Mouse (Mus musculus) liver, postnatal 0 days (tissue): ENCODE measurements at regions not wholly inside any gene's neighbourhood (a gene's known extent, or its start where the extent isn't known, plus 50 kb on each side); places are given as distances from the start of the nearest gene placed in this dataset.
"Not testable (repeated sequence)": the region's sequence is repeated elsewhere in the genome, so short reads cannot be mapped to it uniquely, and the experiment has no call there.

ENCODE experiments used
- ATAC-seq: fragments of 200-750 bp; cut with Nextera tagmentation; 2 replicates; pipeline ENCODE4 v1.8.0; 2017; ENCODE audit warnings: mild to moderate bottlenecking, moderate library complexity
- DNase-seq: peaks from one replicate; pipeline ENCODE4 v3.0.0-alpha.2; 2016
- H3K27ac ChIP-seq: fragments of 300-500 bp; sonication (generic); 2 replicates; pipeline ENCODE4 v1.5.1; 2014; ENCODE audit warnings: antibody characterized with exemption, moderate library complexity, mild to moderate bottlenecking, low read depth
- H3K27me3 ChIP-seq: fragments of 300-500 bp; sonication (generic); 2 replicates; pipeline ENCODE4 v1.6.1; 2014; ENCODE audit warnings: low read length, control low read depth, mixed read lengths; ENCODE audit not compliant: insufficient read depth
- H3K36me3 ChIP-seq: fragments of 300-500 bp; sonication (generic); replicated peaks from 2 replicates; pipeline ENCODE4 v1.6.1; 2014; ENCODE audit warnings: mild to moderate bottlenecking, control low read depth, low read length, moderate library complexity, mixed read lengths; ENCODE audit not compliant: insufficient read depth
- H3K4me1 ChIP-seq: fragments of 300-500 bp; sonication (generic); 2 replicates; pipeline ENCODE4 v1.6.1; 2014; ENCODE audit warnings: antibody characterized with exemption, mild to moderate bottlenecking, control low read depth; ENCODE audit not compliant: insufficient read depth
- H3K4me2 ChIP-seq: fragments of 300-500 bp; sonication (generic); 2 replicates; pipeline ENCODE4 v1.6.1; 2014; ENCODE audit warnings: low read depth, mild to moderate bottlenecking, low read length, moderate library complexity, mixed read lengths
- H3K4me3 ChIP-seq: fragments of 300-500 bp; sonication (generic); 2 replicates; pipeline ENCODE4 v1.5.1; 2014; ENCODE audit warnings: low read depth, low read length
- H3K9ac ChIP-seq: fragments of 300-500 bp; sonication (generic); replicated peaks from 2 replicates; pipeline ENCODE4 v1.6.1; 2014; ENCODE audit warnings: mild to moderate bottlenecking, moderate library complexity
- H3K9me3 ChIP-seq: fragments of 300-500 bp; sonication (generic); 2 replicates; pipeline ENCODE4 v1.6.1; 2016; ENCODE audit warnings: mild to moderate bottlenecking, control low read depth, low read length, mixed read lengths
- CTCF ChIP-seq: sonication (generic); IDR thresholded peaks from 2 replicates; pipeline ENCODE4 v1.5.1; 2016; ENCODE audit warnings: antibody characterized with exemption, low read depth
- EP300 ChIP-seq: IDR thresholded peaks from 2 replicates; pipeline ENCODE4 v1.6.1; 2016; ENCODE audit warnings: antibody characterized with exemption, low read depth, mild to moderate bottlenecking
- WGBS: fragments of 180-500 bp; shearing (Covaris S2); extraction: QIAGEN DNeasy Blood & Tissue Kit; methylation state at CpG from one replicate; pipeline ENCODE4 v1.1.7; 2014; ENCODE audit not compliant: insufficient replicate concordance; 5-methylcytosine and 5-hydroxymethylcytosine counted together

DNA sequence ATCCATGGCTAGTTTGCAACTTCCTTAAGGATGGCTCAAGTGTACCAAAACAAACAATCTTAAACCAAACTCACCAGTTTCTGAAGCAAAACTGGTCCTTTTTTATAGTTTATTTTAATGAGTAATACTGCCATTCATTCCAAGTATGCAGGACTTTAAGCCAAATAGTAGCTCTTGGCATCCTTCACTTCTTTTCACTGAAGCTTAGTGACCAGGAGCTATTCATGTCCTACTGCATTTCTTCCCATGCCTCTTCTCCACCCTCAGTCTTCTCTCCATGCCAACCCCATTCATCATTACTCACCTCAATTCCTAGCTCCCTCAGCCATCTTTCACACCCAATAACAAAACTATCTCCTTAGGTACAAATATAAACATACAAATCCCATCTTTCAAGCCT lies 144.6 kb upstream of the Nhs start:
- Histone ChIP-seq H3K4me2 (no peak overlapping the region), H3K9ac (no peak overlapping the region), H3K4me3 (no peak overlapping the region), H3K27ac (no peak overlapping the region), H3K27me3 (no peaks in the 10 kb centered on the region), H3K9me3 (no peaks in the 10 kb centered on the region), H3K36me3 (no peaks in the 10 kb centered on the region), H3K4me1 (no peaks in the 10 kb centered on the region)
- no peak for DNase-seq
- ATAC-seq, result no peak
- no peak for TF ChIP-seq CTCF
- no peak for TF ChIP-seq EP300

GRCm38 (mm10) chrX:162302788-162303187 lies 143.3 kb upstream of the Nhs start:
- Histone ChIP-seq H3K27me3 (no peaks in the 10 kb centered on the region), H3K27ac (no peak overlapping the region), H3K4me2 (no peak overlapping the region), H3K36me3 (no peaks in the 10 kb centered on the region), H3K4me3 (no peak overlapping the region), H3K9ac (no peak overlapping the region), H3K9me3 (no peaks in the 10 kb centered on the region), H3K4me1 (no peaks in the 10 kb centered on the region)
- TF ChIP-seq EP300 (no peak), CTCF (no peak)
- ATAC-seq (no peak), DNase-seq (no peak)

GRCm38 (mm10) chrX:162291234-162291633 lies 131.7 kb upstream of the Nhs start:
- H3K4me2 ChIP-seq, result no peak overlapping the region
- no peaks in the 10 kb centered on the region for H3K36me3 ChIP-seq
- TF ChIP-seq CTCF (no peak), EP300 (no peak)
- H3K27ac ChIP-seq, result no peak overlapping the region
- no peak for ATAC-seq
- 82% methylated on average over 1 of the region's 1 CpGs for WGBS
- H3K4me1 ChIP-seq, result no peaks in the 10 kb centered on the region
- H3K9me3 ChIP-seq, result no peaks in the 10 kb centered on the region
- H3K9ac ChIP-seq, result no peak overlapping the region
- DNase-seq, result no peak
- no peak overlapping the region for H3K4me3 ChIP-seq
- no peaks in the 10 kb centered on the region for H3K27me3 ChIP-seq

- not testable (repeated sequence) for H3K4me1 ChIP-seq, H3K9ac ChIP-seq, H3K4me2 ChIP-seq, DNase-seq, H3K36me3 ChIP-seq, ATAC-seq, H3K4me3 ChIP-seq, H3K27ac ChIP-seq, H3K27me3 ChIP-seq, H3K9me3 ChIP-seq
Measured at GRCm38 (mm10) chrX:162286155-162286554, 126.6 kb upstream of the Nhs start.

DNA sequence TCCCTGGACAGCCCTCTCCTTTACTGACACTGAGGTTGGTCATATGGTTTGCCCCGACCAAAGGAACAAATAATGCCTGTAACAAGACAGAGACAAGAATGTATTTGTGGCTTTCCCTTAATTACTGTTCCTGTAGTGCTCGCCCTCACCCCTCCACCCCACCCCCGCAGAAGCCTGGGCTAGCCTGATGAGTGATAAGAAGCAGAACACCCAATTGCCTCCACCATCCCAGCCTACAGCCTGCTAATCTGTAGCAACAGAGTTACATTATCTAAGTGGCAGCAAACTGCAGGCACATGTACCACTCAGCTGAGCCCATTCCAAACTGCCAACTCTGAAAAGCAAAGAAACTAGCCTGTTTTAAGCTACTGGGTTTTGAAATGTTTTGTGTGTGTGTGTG lies 124.7 kb upstream of the Nhs start:
- no peak overlapping the region for H3K9ac ChIP-seq
- no peaks in the 10 kb centered on the region for H3K36me3 ChIP-seq
- no peaks in the 10 kb centered on the region for H3K4me1 ChIP-seq
- H3K4me2 ChIP-seq, result 0 out of 2 replicates have a peak overlapping the region, but pooled peaks have one; percentile 6
- ATAC-seq, result peak; percentile 100
- TF ChIP-seq CTCF (no peak), EP300 (peak; percentile 98)
- DNase-seq, result peak; percentile 58
- no peaks in the 10 kb centered on the region for H3K27me3 ChIP-seq
- H3K4me3 ChIP-seq, result no peak overlapping the region
- H3K9me3 ChIP-seq, result no peaks in the 10 kb centered on the region
- H3K27ac ChIP-seq, result peak overlapping the region; percentile 60
- WGBS, result 42% methylated on average over 3 of the region's 3 CpGs

- DNase-seq, result no peak
- Histone ChIP-seq H3K4me2 (no peak overlapping the region), H3K27me3 (no peaks in the 10 kb centered on the region), H3K27ac (no peak overlapping the region), H3K4me1 (no peaks in the 10 kb centered on the region), H3K9ac (no peak overlapping the region), H3K36me3 (no peaks in the 10 kb centered on the region), H3K9me3 (no peaks in the 10 kb centered on the region), H3K4me3 (no peak overlapping the region)
- 79% methylated on average over 3 of the region's 3 CpGs for WGBS
- TF ChIP-seq EP300 (no peak), CTCF (no peak)
- no peak for ATAC-seq
Measured at GRCm38 (mm10) chrX:162282690-162283089, 123.2 kb upstream of the Nhs start.
